Mouse (Mus musculus) mesoderm, embryonic 11.5 days (tissue): Measurements from ENCODE around the gene 0610010F05Rik.
"Not testable (repeated sequence)": the region's sequence is repeated elsewhere in the genome, so short reads cannot be mapped to it uniquely, and the experiment has no call there.

Experiments
- DNase-seq: peaks from one replicate; pipeline ENCODE4 v3.0.0-alpha.2; 2012; ENCODE audit warnings: low read depth, low spot score

0610010F05Rik gene

DNA sequence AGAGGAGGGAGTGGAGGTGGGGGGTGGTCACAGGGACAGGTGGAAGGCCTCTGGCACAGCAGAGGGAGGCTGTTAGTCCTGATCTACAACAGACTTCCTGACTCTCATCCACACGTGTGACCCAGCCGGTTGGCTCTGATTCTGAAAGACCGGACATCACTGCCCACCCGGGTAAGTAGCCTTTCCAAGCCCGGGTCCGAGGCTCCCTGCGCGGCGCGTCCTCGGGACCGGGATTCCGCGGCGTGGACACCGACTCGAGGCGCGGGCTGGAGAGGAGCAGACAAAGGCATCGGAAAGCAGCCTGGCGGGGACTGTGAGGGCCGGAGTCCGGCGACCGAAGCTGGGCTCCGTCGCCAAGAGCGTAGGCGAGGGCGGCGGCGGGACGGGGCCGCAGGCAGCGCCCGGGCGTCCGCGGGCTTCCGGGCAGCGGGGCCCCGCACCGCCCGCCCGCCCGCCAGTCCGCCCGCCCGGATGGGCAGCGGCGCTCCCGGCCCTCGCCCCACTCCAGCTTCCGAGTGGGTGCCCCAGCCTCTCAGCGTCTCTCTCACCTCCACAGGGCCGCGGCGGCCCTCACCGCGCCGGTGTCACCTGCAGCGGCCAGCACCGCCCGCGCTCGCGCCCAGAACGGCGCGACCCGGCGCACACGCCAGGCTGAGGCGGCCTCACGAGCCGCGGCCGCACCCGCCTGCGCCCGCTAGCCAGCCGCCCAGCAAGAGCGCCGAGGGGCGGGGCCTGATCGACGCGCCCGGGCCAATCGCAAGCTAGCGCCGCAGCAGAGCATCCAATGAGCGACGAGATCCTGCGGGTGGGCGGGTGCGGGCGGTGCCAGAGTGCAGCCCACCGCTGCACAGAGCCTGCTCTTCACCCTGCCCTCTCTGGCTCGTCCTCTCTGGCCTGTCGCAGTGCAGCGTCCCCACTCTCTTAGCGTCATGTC is at the start of gene 0610010F05Rik:
TSS of gene 0610010F05Rik (minus strand) at position 695 of the 934 bp plus-strand sequence.
- peak; percentile 96 for DNase-seq

DNA sequence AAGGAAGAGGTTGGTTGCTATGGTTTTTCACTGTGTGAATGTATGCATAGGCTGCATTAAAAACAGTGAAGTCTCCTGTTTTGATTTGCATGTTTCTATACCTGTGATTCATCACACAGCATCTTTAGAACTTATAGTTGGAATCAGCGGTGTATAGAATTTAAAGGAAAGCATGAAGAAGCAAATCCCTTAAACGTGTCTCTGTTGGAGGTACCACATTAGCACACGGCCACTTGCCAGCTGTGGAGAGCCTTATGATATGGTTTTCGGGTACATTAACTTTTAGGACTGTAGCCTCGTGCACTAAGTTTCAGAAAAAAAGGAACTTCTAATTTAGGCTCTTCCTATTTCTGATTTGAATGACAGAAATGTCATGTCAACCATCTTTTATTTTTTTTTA is 49.1 kb upstream of the 0610010F05Rik start:
- DNase-seq = no peak

DNA sequence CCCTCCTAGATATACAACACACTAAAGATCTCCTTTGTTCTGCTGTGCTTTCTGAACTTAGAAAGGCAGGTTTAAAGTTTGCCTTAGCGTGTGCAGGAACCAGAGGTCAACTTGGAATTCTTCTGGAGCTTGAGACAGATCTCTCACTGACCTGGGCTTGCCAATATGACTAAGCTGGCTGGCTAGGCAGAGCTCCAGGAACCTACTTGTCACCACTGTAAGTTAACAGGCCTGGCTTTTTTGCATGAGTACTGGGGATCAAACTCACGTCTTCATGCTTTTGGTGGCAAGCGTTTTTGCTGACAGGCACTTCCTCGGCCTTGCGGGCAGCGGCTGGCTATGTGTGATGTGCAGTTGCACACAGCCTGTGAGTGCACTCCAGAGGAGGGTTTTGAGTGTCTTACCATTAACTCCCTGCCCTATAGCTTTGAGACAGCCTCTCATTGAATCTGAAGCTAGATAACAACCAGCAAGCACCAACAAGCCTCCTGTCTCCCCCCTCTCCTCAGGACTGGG is 47.1 kb upstream of the 0610010F05Rik start:
- DNase-seq = no peak

DNA sequence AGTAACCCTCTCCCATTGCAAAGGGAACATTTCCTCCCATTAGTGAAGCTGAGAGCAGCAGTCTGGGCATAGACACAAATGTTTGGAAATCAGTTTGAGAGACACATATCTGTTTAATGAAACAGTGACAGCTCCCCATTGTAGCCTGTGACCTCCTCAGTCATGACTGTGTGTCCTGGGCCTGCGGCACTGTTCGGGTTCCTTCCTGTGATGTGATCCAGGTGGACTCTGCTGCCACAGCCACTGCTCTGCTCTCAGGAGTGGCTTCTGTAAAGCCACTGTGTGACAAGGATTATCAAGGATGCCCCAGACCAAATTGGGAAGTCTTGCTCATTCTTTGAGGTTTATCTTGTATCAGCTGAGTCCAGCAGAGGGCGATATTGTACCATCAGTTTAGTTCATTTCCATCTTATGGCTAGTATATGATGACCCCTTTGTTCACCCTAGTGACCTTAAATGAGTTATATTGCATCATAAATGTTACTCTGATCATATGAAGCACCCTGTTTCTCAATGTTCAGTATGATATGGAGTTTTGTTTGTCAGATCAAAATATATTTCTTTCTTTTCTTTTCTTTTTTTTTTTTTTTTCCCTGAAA is 45.7 kb upstream of the 0610010F05Rik start:
- DNase-seq = peak; percentile 83

DNA sequence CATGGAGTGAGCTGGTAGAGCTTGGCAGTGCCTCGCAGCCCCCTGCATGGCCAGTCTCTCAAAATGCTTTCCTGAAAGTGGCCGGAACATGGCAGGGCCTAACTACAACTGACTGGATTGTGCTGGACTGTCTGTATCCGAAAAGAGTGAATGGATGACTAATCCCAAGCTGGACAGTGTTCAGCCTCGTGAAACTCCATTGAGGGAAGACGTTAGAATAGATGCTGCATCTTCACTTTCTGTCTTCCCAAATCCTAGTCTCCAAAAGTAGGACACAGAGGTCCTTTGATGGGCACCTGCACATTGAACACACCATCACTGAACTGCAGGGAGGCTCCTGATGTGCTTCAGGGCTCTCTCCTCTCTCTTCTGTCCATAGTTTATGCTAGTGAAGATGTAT is 42.7 kb upstream of the 0610010F05Rik start:
- DNase-seq = no peak

DNA sequence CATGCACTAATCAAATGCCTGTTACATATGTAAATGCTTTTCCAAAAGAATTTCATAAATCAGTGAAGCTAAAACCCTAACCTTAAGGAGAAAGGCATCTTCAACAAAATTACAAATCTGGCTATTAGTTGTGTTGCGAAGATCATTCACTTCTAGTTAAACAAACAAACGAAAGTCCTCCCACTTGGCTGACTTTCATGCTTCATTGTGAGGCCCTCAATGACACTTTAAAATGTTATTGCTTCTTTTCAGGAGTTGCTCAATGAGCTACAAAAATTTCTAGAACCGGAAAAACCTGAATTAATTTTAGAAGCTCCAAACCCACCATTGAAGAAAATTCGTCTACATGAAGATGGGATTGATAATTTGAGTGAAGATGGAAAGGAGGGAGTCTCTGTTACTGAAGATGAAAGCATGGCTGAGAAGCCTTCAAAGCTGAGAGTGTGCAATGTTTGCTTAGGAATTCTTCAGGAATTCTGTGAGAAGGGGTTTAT is 38.9 kb upstream of the 0610010F05Rik start:
- no peak for DNase-seq

DNA sequence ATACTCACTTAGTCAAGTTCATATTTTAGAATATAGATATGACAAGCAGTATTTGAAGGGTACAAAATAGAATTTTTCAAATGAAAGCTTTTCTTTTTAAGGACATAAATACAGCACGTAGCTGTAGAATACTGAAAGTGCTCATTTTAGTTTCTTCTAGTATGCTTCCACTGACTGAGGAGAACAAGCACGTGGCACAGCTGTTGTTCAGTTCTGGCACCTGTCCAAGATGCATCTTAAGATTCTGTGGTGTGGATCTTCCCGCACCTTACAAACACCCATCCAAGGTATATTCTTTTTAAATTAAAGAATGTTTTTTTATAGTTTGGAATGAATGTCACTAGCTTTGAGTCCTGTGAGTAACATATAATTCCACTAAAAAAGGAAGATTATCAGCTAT is 33.7 kb upstream of the 0610010F05Rik start:
- no peak for DNase-seq

DNA sequence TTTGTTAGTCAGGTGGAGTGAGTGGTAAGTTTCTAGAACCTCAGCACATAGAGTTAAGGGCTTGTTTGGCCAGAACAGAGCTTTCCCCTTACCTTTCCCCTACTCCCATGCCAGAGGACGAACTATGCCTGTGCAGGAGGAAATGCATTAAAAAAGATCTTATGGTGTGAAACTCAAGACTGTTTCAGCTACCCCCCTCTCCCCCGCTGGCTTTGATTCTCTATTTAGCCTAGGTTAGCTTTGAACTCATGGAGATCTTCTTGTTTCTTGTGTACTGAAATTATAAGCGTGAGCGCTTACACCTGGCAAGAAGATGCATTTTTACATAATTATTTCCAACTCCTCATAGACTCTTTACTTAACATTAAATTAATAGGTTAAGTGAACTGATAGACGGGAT is 33.1 kb upstream of the 0610010F05Rik start:
- DNase-seq = no peak

DNA sequence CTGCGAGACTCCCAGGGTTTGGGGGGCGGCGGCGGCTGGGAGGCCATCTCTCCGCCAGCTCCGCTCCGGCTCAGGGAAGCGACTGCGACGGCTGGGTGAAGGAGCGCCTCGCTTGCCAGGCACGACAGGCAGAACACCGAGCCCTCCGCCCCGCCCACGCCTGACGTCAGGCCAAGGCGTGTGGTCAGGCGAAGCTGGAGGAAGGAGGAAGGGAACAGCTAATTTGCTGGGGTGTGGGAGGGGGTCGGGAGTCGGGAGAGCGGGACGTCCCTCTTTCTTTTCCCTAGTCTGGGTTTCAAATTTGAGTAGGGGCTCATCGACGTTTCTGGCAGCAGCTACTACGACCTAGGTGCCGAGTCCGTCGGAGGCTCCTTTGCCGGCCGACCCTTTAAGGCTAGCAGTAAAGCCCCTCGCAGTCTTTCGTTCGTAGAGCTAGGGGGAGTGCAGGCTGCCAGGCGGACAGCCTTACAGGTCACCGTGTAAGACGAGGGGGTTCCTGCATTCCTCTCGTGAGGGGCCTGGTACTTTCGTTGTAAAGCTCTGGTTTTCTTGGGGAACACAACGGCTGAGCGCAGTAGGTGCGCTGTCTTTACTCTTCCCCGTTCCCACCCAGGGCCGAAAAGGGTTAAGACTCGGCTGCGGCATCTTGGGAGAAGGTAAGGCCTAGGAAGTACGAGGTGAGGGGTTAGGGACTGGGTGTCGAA is 32.5 kb upstream of the 0610010F05Rik start, which contains the start of gene Pex13:
TSS of gene Pex13 (minus strand) at position 162 of the 704 bp plus-strand sequence.
- DNase-seq = peak; percentile 99

DNA sequence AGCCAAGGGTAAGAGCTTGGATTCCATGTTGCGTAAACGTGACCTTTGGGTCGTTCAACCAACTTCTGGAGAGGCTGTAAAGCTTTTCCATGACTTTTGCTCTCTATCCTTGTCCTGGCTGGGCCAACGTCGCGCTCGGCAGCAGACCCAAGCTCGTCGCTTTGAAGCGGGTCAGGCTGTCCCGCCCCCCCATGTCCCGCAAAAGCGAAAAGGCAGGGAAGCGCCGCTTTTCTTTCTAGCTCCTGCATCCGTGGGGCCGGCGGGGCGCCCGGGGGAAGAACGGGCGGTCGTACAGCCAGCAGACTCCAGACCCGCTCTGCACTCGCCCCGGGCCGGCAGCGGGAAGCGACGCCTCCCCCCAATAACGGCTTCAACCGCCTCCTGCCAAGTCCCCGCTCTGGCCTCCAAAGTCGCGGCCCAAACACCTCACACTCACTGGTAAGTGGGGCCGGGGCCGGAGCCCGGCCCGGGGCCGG is 31.9 kb upstream of the 0610010F05Rik start, which contains the start of gene Pus10:
TSS of gene Pus10 (plus strand) at position 364 of the 476 bp plus-strand sequence.
- no peak for DNase-seq

DNA sequence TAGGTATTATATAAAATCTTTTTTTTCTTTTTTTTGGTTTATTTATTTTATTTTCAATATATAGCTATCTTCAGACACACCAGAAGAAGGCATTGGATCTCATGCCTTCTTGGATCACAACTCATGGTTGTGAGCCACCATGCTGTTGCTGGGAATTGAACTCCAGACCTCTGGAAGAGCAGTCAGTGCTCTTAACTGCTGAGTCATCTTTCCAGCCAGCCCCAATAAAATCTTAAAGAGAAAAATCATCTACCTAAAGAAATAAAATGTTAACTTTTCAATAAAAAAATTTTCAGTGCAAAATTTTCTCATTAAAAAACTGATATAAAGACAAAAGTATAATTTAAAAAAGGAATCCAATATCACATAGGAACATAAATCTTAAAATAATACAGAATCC is 30.8 kb upstream of the 0610010F05Rik start:
- no peak for DNase-seq

DNA sequence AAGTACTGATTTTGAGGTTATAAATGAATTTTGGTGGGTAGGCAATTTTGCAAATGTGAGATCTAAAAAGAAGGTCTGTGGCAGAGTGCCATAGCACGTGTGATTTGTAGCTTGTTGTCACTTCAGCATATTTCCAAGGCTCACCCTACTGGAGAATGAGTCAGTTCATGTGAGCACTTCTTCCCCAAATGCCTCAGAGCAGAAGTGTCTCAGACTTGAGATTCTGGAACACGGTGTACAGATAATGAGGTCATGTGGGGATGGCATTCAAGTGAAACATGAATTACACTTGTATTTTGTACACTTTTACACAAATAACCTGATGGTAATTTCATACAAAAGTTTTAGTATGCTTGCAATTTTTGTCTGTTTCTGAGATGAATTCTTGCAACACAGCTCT is 24.4 kb upstream of the 0610010F05Rik start:
- DNase-seq = no peak

DNA sequence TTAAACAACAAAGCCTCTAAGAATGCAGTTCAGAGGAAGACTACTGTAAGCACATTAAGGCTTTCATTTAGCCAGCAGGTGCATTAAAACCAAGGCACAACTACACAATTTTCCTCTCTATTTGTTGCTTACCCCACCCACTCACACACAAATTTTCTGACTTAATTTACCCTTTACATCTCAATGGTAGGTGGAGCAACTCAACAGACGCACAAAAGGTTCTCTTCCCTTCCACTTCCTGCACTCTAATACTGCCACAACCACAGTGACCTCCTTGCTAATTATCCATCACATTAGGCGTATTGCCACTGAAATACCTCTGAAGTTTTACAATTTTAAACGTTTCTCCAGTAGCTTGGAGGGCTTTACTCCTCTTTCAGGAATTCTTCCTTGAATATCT is 20.2 kb upstream of the 0610010F05Rik start:
- DNase-seq = no peak

DNA sequence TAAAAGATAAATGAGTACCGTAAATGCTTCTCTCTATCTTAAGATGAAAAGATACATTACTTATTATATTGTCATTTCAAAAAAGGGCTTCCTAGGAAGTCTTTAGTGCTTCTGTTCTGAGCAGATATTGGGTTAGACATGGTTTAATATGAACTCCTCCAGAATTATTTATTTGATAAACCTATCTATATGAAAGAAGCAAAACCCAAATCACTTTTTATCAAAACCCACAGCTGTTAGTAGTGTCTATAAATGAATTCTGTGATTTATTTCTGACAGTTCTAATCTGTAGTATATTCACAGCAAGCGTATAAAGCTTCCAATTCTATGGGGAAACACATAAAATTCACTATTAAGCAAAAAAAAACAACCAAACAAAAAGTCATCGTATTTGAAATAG is 14.4 kb upstream of the 0610010F05Rik start:
- no peak for DNase-seq

DNA sequence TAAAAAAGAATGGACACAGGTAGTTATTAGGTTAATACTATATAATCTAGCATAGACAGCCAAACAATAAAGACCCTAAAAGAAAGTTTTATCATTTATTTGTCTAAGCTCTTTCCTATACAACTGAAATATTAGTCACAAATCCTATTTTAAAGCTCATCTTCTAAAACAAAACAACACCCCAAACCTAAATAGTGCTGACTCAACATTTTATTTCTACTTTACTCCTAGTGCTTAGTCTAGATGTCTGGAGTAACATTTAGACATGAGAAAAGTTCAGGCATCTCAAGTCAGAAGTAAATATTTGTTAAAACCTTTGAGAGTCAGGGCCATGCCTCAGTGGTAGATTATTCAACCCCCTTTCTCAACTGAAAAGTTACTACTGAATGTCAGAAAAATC is 14.0 kb upstream of the 0610010F05Rik start:
- DNase-seq = no peak

DNA sequence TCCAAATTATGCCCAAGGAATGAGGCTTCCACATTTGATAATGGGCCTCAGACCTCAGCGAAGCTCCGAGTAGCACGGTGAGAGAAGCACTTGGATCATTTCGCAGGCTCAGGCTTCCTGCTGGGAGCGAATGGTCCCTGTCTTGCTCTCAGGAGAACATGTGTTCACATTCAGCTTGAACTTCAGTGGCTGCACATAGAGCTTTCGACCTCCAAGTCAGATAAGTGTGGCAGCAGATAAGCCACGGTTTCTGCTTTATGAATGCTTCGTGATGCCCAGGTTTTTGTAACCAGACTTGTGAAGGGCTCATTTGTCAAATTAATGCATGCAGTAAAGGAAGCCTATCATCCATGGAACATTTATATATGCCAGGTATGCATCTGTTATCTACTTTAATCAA is 1.1 kb upstream of the 0610010F05Rik start:
- DNase-seq = peak; percentile 4

DNA sequence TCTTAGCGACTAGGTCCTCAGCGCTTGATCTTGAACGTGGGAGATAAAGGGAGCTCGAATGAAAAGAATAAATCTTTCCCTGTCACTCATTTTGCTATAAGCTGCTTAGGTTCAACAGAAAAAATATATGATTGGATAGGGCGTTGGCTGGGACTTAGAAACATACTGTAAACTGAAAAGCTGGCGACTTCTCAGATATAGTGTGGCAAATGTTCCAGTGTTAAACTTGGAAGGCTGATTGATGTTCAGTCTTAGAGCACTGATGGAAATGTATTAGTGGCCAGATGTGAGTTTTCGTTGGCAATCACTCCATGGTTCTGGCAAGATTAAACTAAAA is 408 bp upstream of the 0610010F05Rik start:
- DNase-seq = no peak

DNA sequence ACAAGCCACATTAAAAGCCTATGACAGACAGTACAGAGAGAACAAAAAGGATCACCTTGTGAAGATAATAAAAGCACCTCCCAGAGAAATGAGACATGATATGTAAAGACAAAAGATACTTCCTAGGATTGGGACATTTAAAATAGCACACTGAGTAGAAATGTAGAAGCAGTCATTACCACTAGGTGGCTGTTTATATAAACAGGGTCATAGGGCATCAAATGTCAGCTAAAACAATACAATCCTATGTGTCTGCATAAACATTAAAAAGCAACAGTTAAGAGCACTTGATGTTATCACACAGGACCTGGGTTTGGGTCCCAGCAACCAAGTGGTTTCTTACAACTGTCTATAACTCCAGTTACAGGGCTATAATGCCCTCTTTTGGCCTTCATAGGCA is 2.8 kb downstream of the 0610010F05Rik start:
- DNase-seq = no peak

DNA sequence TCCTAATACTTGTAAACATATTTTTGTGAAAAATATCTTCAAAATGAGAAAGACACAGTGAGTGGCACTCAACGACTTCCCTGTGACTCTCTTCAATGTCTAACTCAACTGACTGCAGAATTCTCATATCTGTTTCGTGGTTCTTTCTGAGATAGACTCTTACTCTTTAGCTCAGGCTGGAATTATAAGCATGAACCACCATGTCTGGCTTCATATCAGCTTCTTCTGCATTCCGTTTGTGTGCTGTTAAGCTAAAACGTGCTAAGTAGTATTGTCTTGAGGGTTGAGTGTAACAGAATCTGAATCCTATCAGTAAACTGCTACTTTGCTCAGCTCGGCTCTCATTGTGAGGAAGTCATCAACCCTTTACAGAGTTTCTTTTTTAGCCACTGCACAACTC is 14.4 kb downstream of the 0610010F05Rik start:
- no peak for DNase-seq

DNA sequence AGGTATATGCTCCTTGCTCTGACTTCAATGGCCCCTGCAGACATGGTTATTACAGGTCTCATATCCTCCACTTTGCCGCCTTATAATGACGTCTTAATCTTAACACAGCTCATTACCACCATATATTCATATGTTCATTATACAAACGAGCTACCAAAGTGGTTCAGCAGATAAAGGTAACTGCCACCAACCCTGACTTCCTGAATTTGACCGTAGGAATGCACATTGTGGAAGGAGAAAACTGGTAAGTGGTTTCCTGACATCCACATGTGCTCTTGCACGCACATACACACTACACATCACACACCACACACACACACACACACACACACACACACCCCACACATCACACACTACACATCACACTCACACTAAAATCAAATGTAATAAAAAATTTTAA is 18.9 kb downstream of the 0610010F05Rik start:
- DNase-seq = no peak

DNA sequence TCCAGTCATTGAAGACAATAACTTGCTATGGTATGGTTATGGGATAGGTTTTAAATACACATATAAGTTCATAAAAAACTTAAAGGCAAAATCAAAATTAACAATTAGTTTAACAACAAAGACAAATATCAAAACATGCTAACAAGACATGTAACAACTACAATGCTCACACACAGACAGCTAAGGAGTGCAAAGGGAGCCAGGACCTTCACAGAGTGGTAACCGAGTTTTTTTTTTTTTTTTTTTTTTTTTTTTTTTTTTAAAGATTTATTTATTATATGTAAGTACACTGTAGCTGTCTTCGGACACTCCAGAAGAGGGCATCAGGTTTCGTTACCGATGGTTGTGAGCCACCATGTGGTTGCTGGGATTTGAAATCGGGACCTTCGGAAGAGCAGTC is 26.1 kb downstream of the 0610010F05Rik start:
- not testable (repeated sequence) for DNase-seq

DNA sequence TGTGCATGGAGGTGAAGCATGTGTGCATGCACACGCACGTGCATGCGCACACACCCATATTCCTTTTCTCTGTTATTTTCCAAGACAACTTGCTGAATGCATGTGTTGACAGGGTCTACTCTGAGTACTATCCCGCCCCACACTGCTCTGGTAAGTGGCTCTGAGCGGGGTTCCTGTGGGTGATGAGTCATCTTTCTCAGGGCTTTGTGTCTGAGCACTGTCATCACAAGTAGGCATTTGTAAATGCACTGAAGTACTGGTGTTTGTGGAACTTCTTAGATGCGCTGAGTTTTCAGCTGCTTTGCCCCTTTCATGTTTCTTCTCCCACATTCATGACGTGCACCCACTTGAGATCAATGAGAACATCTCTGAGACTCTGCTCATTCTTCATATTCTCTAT is 63.3 kb downstream of the 0610010F05Rik start:
- no peak for DNase-seq
